Mouse (Mus musculus) limb, embryonic 13.5 days (tissue): ENCODE data around the gene Hoxa7. TPM values are rescaled to one million over a fixed set of nuclear protein-coding genes. Genes with fewer than 3 reads are reported as not detected.
A peak's percentile ranks its signal among the peaks of the same experiment; 100 is the strongest.

Experiments
- microRNA counts: library from miRNA; unstranded; fragments of <30 nt; microRNA quantifications from one replicate; lab custom pipeline; 2016
- microRNA-seq: library from miRNA; unstranded; fragments of <30 nt; microRNA quantifications from one replicate; pipeline ENCODE4, GENCODE M21; 2016
- polyA plus RNA-seq: library from polyadenylated mRNA; unstranded; fragments of >200 nt; fragmentation: Nextera tagmentation; extraction: Ambion mirVana; gene quantifications from 2 replicates; pipeline ENCODE4 v1.2.1, GENCODE M21; 2015

The Hoxa7 gene
- polyA plus RNA-seq, 1 experiment from 2014 or later: 13.1 TPM

MicroRNAs encoded within 50 kb of the gene (microRNA counts, 519-probe panel; counts per million panel counts)
- 5,296 counts per million, percentile 95 among the panel's probes with 10 or more counts for microRNA mmu-miR-196b (lab: Ali Mortazavi, UCI)

Small RNA genes lying within 50 kb of the gene (microRNA-seq; reads per million reads assigned to microRNA genes)
- 74,093 reads per million, percentile 99 among the genes with 10 or more reads in this experiment for gene Mir196b

Other genes starting within 250 kb of the Hoxa7 start
- gene Skap2, start 209.3 kb downstream of the Hoxa7 start, polyA plus RNA-seq: 14.2 and 14.8 TPM in 2 replicates
- 1.1 and 1.5 TPM in 2 replicates for gene Hoxa1, start 63.5 kb downstream of the Hoxa7 start, polyA plus RNA-seq
- gene Hoxa2, start 57.0 kb downstream of the Hoxa7 start, polyA plus RNA-seq: 1.5 and 2.5 TPM in 2 replicates
- 0.66 and 0.71 TPM in 2 replicates for gene 5730596B20Rik, start 44.4 kb downstream of the Hoxa7 start, polyA plus RNA-seq
- 0.52 and 0.96 TPM in 2 replicates for gene Hoxa4, start 30.1 kb downstream of the Hoxa7 start, polyA plus RNA-seq
- 4.8 and 5.3 TPM in 2 replicates for gene Hoxa5, start 17.3 kb downstream of the Hoxa7 start, polyA plus RNA-seq
- gene Hoxa6, start 13.1 kb downstream of the Hoxa7 start, polyA plus RNA-seq: 0.97 and 1.2 TPM in 2 replicates
- gene Hoxa3, start 8.5 kb downstream of the Hoxa7 start, polyA plus RNA-seq: 5.9 and 6.3 TPM in 2 replicates
- 0.29 TPM in 1 of 2 replicates, not detected in the other for gene Gm28308, start 8.5 kb downstream of the Hoxa7 start, polyA plus RNA-seq
- gene Hoxa9, start 9.2 kb upstream of the Hoxa7 start, polyA plus RNA-seq: 58.3 and 63.5 TPM in 2 replicates
- gene Hoxa10, start 19.0 kb upstream of the Hoxa7 start, polyA plus RNA-seq: 191 and 207 TPM in 2 replicates
- gene Hoxa11, start 24.0 kb upstream of the Hoxa7 start, polyA plus RNA-seq: 44.5 and 55.0 TPM in 2 replicates
- 24.5 and 27.7 TPM in 2 replicates for gene Hoxa13, start 39.0 kb upstream of the Hoxa7 start, polyA plus RNA-seq
- 0.89 and 1.4 TPM in 2 replicates for gene Evx1, start 91.6 kb upstream of the Hoxa7 start, polyA plus RNA-seq